Mouse (Mus musculus): ENCODE data around the gene Gpx1.
"Not testable (repeated sequence)": the region's sequence is repeated elsewhere in the genome, so short reads cannot be mapped to it uniquely, and the experiment has no call there.

The Gpx1 gene

DNA sequence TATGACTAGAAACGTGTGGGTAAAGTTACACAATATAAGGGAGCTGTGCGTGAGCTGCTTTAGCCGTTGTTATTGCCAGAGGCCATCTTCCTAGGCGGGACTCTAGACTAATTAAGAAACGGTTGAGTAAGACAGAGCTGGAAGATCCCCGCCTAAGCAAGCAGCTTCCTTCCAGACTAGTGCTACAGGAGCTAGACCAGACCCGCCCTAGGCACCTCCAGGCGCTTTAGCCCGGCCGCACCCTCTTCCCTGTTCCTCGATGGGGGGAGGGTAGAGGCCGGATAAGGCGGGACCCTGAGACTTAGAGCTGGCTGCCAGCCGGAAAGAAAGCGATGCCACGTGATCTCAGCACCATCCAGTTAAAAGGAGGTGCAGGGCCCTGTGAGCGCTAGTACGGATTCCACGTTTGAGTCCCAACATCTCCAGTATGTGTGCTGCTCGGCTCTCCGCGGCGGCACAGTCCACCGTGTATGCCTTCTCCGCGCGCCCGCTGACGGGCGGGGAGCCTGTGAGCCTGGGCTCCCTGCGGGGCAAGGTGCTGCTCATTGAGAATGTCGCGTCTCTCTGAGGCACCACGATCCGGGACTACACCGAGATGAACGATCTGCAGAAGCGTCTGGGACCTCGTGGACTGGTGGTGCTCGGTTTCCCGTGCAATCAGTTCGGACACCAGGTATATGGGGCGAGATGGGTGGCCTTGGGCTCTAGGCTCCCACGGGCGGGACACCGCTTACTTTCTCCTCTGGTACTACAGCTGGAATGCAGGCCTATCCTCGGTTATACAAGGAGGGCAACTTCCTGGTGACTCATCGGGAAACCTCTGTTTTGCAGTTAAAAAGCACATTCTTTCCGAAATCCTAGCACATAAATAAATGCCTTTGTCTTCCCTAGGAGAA, at the start of gene Gpx1:
TSS of gene Gpx1 (plus strand) at position 18 of the 896 bp plus-strand sequence.
- DNase-seq: peak; percentile 93

DNA sequence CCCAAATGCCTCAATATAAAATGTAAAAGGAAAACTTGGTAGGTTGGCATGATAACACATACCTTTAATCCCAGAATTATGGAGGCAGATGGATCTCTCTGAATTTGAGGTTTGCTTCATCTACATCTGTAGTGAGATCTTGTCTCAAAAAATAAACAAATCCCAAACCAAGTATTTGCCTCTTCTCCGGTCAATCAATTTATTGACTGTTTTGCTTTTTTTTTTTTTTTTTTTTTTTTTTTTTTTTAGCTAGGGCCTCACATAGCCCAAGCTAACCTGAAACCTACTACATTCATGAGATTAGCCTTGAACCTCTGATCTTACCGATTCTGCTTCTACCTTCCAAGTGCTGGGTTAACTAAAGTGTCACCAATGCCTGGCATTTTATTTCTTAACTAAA, 49.4 kb upstream of the Gpx1 start:
- no peak for DNase-seq

DNA sequence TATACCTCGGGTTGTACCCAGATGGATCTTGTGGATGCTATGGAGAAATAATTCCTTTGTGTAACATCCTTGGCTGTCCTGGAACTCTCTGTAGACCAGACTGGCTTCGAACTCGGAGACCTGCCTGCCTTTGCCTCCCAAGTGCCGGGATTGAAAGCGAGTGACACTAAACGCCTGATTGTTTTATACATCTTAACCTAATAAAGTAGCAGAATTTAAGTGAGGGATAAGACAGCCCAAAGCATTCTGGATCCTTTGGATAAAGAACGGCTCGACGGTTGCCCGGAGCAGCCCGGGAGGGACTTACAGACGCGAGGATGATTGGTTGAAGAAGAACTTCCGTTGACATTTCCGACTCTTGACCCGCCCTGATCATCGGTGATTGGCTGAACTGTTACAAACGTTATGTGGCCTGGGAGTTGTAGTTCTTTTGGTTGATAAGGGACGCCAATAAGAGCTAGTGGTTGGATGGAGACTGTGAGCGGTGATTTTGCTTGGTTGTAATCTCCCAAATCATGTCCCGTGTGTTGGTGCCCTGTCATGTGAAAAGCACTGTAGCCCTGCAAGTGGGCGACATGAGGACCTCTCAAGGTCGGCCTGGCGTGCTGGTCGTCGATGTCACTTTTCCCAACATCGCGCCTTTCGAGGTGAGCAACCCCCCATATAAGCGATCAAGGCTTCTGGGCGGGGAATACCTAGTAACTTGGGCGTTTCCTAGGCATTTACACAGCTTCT, 48.5 kb upstream of the Gpx1 start, which contains the start of gene Nicn1:
TSS of gene Nicn1 (plus strand) at position 414 of the 735 bp plus-strand sequence.
- DNase-seq: peak; percentile 90

DNA sequence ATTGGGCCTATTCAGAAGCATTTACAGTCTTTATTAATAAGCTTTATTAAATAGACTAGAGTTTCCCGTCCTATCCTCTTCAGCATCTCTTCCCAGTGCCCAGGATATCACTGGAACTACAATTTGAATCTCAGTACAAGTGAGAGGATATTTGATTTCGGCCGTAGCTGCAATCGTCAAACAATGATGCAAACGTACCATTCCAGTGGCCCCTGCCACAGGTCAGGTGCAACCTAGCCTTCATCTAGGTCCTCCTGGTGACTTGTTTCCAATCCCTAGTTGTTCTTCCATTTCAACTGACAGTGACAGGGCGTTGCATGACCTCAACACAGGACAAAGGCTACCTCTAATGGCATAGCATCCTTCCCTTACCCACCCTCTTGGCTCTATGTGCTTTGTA, 47.9 kb upstream of the Gpx1 start:
- no peak for DNase-seq

DNA sequence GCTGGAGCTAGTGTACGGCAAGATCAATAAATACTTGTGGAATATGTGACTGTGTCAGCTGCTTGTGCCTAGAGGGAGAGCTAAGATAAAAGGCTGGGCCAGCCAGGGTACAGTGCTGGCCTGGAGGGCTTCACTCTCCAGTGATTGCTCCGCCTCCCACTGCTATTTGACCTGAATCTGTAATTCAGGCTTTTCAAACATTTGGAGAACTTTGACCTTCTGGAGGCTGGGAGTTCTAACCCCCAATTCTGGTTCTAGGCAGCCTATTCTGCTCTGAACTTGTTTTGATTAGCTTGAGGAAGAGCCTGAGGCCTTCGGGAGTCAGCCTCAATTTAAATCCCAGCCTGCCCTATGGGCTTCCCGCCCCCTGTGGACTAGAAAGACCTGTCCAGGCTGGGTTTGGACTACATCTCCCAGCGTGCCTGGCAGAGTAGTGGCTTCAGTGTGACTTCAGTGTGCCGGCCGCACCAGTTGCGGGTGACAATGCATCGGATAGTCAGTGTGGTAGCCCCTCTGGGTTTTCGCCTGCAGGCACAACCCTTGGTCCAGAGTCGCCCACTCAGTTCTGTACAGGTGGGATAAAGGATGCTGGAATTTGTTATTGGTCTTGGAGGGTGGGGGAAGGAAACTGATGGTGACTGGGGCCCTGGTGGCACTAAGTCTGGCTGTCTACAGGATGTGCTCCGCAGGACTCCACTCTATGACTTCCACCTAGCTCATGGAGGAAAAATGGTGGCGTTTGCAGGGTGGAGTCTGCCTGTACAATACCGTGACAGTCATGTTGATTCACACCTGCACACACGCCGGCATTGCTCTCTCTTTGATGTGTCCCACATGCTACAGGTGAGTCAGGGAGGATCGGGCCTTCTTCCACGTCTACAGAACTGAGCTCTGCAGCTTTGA, 42.0 kb upstream of the Gpx1 start, which contains the start of gene Amt:
TSS of gene Amt (plus strand) at position 401 of the 903 bp plus-strand sequence.
- DNase-seq: no peak

DNA sequence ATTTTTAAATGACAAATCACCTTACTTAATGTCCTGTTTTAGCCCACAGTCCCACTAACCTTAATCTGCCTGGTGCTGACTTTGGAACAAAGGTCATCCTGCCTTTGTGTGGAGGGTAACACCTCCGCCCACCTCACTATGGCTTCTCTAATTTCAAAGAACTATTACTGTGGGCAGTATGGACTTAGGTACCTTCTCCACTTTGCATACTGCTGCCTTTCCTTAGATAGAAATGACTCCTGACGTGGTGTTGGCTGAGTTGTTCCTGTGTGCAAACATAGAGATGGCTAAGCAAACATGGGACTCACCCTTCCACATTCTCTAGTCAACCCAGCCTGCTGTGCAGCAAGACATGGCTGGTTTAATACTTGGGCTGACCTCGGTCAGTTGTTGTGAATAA, 36.9 kb upstream of the Gpx1 start:
- no peak for DNase-seq

DNA sequence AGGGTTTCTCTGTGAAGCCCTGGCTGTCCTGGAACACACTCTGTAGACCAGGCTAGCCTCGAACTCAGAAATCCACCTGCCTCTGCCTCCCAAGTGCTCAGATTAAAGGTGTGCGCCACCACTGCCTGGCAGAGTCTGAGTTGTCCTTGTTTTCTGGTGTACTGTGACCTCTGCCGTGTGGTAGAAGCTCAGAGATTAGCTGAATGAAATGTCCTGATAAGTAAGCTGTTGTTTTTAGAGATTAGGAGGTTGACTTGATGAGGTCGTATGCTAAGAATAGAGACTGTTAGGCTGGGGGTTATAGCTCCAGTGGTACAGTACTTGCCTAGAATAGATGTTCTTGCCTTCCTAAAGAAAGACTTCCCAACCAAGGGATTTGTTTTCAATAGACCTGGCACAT, 34.0 kb upstream of the Gpx1 start:
- no peak for DNase-seq

DNA sequence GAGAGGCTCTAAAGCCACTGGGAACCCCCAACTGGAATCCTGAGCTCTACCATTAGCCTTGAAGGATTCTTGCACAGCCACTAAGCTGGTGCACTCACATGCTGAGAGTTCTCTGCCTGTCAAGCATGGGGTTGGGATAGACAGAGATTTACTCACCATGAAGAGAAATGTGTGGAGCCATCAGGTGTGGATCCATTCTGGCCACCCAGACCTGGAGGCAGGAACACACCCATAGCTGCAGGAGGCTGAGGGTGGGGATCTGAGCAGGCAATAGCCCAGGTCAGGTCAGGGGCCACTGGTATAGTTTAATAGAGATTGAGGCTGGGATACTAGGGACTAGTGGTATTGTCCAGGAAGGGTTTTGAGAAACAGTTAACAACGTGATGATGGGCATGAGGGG, 33.5 kb upstream of the Gpx1 start:
- peak; percentile 27 for DNase-seq

DNA sequence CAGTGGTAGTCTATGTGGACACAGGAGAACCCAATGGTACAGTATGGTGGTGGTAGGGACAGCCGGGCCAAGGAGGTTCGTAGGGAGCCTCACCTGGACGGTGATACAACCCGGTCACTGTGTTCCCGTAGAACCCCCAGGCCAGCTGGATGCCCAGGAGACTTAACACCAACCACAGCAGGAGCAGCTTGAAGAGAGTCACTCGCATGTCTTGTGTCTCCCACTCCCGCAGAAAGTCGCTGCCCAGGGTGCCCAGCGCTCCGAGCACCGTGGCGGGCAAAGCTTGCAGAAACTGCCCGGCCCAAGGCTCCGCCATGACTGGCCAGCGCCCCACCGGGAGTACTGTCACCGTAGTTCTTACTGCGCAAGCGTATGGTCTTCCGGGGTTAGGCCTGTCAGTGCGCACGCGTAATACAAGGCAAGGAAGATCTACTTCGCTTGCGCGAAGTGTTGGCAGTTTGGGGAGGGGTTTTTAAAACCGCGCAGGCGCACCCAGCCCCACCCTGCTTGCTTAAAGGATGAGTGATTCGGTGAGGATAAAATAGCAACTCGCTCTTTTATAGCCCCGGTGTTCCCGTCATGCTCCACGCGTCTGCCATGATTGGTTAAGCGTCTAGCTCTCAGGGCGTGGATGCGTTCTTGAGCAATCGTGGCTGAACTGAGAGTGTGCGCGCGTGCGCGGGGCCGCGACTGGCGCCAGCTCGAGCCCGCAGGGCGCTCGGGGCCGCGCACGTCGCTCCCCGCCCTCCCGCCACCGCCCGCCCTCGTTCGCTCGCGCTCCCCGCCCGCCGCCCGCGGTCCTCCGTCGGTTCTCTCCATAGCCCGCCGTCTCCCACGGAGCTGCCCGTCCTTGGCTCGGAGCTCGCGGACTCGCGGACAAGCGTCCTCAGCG, 32.8 kb upstream of the Gpx1 start, which contains the start of the genes Rhoa and Tcta:
TSS of gene Rhoa (plus strand) at position 501 of the 892 bp plus-strand sequence.
TSS of gene Tcta (minus strand) at position 532 of the 892 bp plus-strand sequence.
- DNase-seq: peak; percentile 98

DNA sequence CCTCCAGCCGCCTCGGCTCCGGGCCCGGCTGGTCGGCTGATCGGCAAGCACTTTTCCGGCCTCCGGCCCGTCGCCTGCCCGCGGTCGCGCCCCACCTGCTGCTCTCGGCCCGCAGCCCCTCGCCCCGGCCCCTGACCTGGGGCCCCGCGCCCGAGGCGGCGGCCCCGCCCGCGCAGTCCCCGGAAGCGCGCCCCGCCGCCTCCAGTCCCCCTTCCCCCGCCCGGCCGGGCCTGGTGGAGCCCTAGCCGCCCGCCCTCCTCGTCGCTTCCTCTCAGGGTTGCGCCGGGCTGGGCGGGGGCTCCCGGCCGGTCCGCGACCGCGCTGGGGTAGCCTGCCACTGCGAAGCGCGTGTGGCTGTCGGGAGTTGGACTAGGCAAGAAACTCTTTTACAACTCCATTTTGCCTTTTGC, 32.1 kb upstream of the Gpx1 start:
- DNase-seq: peak; percentile 92

DNA sequence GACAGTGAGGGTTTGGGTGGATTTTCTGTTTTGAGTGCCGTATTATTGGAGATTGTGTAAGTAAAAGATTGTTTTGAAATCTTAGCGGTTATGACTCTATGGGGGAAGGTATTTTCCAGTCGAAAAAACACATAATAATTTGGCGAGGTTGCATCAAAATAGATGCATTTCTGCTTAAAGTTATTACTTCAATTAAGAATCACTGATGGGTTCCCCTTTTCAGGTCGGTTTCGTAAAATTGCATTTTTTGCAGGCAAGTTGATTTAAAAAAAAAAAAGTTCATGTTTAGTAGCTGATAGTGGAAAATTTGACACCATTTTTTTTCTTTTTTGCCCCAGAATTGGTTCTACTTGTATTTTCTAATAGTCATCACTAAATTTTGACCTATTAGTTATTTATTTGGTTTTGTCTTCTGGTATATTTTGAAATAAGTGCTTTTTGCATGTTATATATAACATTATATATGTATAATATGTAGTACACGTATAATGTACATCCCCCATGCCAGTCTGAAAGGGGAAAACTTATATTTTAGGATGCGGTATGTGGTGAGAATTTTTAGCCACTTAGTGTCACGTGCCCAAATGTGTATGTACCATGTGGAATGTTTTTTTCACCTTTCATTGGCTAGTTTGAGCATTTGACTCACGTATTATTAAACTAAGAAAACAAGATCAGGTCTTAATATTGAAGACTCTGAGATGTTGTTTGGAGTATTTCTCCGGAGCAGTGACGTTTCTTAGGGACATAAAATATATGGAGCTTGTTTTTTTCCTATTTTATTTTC, 31.5 kb upstream of the Gpx1 start:
- no peak for DNase-seq

DNA sequence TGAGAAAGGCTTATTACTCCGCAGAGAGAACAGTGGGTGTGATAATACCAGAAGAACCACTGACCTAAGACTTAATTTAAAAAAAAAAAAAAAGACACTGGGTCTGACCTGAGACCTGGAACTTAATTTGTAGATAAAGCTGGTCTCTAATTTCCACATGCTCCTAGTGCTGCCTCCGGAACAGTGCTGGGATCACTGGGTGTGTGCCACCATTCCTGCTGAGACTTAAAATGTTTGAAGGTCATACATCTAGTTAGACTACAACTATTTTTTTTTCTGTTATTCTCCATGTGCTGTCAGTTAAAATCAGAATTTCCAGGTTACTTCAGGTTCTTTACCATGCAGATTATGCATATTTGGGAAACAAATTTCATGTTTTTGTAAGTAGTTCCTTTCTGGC, 30.6 kb upstream of the Gpx1 start:
- no peak for DNase-seq

DNA sequence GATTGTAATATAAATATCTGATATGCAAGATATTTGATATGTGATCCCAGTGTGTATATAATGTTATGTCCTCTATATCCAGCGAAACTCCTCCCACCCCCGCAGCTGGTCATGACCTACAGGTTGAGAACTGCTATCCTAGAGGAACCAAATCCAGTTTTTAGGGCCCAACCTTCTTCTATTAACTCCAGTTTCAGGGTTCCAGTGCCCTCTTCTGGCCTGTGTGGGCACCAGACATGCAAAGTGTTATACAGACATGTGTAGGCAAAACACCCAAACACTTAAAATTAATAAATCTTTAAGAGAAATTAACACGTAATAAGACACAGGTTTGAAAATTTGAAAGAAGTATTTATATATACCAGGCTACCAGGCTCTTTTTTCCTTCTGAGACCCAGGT, 21.1 kb upstream of the Gpx1 start:
- peak; percentile 34 for DNase-seq

DNA sequence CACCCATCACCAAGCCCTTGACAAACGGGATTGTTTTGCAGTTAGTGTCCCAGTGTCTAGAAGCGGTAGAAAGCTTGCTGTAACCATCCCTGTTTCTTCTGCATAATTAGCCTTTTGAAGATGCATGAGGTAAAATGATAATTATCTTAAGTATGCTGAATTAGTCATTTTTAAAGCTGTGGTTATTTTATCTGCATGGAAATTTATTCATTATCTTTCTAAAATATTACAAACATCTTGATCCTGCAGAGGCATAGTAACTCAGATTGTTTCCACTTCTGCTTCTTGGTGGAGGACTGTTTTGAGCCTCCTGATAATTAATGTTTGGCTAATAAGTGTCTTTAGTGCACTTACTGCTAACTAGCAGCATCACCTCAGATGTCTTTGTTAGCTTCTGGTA, 20.2 kb upstream of the Gpx1 start:
- no peak for DNase-seq

DNA sequence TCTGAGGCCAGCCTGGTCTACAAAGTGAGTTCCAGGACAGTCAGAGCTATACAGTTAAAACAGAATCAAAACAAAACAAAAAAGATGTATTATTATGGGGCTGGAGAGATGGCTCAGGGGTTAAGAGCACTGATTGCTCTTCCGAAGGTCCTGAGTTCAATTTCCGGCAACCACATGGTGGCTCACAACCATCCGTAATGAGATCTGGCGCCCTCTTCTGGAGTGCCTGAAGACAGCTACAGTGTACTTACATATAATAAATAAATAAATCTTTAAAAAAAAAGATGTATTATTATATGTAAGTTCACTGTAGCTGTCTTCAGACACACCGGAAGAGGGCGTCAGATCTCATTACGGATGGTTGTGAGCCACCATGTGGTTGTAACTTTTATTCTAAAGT, 16.6 kb upstream of the Gpx1 start:
- DNase-seq: not testable (repeated sequence)

DNA sequence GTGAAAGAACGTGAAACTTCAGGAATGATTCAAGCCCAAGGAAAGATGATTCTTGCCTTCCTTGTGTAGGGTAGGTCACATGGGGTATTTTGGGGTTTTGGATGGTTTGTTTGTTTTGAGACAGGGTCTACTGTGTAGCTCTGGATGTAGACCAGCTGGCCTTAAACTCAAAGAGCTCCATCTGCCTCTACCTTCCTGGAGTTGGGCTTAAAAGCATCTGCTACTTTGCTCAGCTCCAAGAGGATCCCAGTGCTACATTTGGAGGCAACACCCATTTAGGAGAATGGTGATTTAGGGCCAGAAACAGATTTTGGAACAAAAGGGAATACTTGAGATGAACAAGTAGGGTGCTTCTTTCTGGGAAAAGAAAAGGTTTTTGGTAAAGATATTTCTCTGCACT, 13.9 kb upstream of the Gpx1 start:
- DNase-seq: no peak

DNA sequence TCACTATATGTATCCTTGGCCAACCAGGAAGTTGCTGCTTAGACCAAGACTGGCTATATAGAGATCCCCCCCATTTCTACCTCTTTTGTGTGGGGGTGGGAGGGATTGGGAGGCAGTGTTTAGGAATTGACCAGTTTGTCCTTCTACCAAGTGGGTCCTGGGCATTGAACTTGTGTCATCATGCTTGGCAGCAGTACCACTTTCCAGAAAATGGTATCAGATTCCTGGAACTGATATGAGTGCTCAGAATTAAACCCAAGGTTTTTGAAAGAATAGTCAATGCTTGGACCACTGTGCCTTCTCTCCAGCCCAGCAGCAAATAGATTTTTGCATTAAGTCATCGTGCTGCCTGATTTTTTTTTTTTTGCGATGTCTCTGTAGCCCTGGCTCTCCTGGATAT, 12.9 kb upstream of the Gpx1 start:
- DNase-seq: no peak

DNA sequence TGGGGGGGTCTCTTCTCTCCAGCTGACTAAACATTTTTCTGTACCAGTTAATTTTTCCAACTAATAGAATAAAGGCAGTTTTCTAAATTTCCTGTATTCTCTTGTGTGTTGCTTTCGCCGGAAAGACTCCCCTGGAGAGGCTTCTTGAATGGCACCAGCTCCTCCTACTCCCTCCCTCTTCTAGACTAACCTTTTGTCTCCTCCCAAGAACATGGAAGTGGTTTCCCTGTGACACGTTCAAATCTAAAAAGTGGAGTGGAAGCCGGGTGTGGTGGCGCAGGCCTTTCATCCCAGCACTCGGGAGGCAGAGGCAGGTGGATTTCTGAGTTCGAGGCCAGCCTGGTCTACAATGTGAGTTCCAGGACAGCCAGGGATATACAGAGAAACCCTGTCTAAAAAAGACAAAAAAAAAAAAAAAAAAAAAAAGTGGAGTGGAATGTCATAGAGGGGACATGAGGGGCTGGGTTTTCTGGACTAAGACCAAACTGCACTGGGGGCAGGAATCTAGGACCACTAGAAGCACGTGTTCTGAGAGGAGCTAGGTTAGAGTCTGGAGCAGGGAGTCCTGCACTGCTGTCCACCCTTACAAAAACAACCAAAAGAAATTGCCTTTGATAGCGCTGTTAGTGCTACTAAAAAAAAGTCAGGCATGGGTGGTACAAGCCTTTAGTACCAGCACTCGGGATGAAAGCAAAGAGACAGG, 704 bp upstream of the Gpx1 start:
- DNase-seq: no peak

DNA sequence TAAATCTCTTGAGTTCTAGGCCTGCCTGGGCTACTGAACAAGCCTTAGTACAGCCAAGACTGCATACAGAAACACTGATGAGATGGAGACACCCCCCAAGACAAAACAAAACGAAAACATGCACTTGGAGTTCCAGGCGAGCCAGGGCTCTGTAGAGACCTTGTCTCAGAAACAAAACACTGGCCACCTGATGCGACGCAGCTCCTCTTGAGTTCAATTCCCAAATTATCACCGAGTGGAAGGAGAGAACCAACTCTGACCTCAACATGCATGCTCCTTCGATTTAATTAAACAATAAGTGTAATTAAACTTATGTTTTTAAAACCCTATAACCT, 185 bp upstream of the Gpx1 start:
- DNase-seq: peak; percentile 14

DNA sequence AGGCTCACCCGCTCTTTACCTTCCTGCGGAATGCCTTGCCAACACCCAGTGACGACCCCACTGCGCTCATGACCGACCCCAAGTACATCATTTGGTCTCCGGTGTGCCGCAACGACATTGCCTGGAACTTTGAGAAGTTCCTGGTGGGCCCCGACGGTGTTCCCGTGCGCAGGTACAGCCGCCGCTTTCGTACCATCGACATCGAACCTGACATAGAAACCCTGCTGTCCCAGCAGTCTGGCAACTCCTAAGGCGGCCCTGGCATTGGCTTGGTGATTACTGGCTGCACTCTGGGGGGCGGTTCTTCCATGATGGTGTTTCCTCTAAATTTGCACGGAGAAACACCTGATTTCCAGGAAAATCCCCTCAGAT, 1.2 kb downstream of the Gpx1 start:
- peak; percentile 31 for DNase-seq
